Mouse (Mus musculus) adrenal gland, adult (tissue): ENCODE measurements at regions not wholly inside any gene's neighbourhood (a gene's known extent, or its start where the extent isn't known, plus 50 kb on each side); places are given as distances from the start of the nearest gene placed in this dataset.
"Not testable (repeated sequence)": the region's sequence is repeated elsewhere in the genome, so short reads cannot be mapped to it uniquely, and the experiment has no call there.

Source experiments
- DNase-seq, 2 experiments: peaks; one replicate each; pipeline ENCODE4 v3.0.0; 2022 to 2023; ENCODE audit warnings: low spot score in 1 of 2; ENCODE audit not compliant: inconsistent age in 2 of 2

DNA sequence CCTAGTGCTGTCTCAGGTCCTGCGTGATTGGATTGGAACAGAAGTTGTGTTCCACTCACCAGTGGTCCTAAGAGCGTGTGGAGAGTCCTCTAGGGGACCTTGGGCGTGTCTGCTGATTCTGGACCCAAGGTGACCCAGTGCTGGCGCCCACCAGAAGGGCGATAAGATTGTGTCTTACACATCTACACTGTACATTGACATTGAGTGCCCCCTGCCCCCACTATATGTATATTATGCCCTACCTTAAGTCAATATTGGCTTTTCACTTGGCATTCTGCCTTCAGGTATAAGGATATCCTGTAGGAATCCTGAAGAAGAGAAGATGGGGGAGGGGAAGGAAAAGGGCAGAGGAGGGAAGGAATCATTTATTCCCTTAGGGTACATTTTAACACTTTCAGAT, 260.2 kb upstream of the Rgs17 start:
- DNase-seq, result no peak

DNA sequence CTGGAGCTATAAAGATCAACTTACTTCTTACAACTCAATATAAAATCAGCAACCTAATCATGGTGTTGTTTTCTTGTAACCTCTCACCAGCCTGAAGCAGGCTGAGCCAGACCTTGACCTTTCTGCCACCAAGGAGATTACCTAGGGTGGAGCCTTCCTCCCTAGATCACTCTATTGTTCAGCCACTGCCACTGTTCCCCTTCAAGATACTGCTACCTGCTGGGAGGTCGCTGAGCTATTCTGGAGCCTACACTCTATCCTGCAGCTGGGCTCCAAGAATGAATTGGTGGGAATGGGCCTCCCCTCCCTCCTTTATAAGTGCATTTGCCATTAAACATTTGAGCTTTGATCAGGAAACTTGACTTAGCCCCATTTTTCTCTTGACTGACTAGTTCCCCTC, 242.1 kb upstream of the Rgs17 start:
- not testable (repeated sequence) for DNase-seq

DNA sequence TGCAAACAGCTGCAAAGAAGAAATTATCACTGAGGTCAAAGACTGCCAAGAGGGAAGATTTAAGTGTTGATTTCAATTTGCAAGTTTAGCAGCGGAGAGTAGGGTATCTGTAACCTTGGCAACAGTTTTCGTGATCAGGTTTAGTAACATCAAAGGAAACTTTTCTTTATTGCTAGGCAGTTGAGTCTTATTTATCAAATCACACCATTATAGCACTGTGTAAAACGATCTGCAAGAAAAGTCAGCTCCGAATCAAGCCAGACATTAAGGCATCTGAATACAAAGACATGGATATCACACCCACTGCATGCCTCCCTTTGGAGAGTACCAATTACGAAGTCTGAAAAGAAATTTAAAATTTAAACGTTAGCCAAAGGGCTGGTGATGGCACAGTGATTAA, 234.7 kb upstream of the Rgs17 start:
- no peak for DNase-seq

DNA sequence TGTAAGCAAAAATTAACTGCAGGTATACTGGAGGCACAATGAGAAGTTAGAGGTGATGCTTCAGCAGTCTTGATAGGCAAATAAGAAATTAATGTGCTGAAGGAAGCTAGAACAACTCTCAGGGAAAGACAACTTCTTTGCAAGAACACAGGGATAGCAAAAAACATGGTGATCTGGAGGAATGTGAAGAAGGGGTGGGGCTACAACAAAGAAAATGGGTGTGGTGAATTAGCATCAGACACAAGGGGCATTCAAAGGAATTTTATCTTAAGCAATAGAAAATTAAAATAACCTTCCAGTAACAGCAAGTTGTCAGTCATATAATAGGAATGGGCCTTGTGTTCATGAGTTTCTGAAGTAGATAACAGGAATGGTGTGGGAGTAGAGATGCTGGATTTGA, 211.9 kb upstream of the Rgs17 start:
- DNase-seq, result no peak

DNA sequence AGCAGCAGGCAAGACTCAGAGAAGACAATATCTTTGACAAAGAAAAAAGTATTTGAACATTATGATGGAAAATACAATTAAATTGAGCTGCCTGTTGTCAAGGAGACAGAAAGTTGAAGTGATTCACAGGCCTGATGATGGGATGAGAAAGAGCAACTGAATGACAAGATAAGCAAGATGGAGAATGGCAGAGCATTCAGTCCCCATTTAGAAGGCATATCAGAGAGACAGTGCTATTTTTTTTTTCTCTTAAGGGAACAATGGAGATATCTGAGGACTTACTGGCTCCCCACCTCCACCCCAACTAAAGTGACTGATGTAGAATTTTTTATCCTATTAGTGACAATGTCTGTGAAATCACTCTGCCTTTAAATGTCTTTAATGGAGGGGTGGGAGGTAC, 202.2 kb upstream of the Rgs17 start:
- not testable (repeated sequence) for DNase-seq

DNA sequence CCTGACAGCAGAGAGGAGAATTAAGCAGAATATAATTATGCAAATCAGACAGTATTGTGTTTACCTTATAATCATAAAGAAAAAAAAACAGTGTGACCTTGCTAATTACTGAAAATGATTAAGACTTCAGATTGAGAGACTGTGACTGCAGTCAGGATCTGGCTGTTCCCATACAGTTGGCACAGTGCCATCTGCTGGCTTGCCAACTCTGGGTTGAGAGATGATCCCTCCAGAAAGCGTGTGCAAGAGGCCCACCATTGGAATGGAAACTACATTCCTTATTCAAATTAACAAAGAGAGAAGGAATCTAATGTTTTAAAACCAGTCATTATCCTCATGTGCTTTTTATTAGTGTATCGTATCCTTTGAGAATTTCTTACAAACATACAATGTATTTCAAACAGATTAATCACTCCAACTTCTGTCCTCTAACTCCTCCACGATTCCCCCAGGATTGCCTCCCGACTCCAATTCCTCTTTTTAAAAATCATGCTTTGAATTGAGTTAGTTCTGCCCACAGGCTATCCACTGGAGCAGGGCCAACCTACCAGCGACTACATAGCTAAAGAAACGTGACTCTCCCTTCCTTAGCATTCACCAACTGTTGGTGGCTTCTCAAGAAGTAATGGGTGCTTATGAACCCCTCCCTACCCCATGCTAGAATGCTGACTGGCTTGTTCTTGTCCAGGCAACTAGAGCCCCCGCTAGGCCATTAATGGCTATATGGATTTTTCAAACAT, 192.9 kb upstream of the Rgs17 start:
- DNase-seq, result peak; percentile 13 to 18
